ENCODE assay signal across 18 mouse cellular contexts in genomic region chr15:102696899-102697298, GRCm38 (mm10).
"Had no signal": no experiment of that assay in that cellular context is flagged by ENCODE, and none has a peak within 500 bp of the region (broad histone marks: within the 10 kb centered on the region; RNA-seq: fewer than 3 reads in every experiment).

No protein-coding gene starts in this region.

- H3K9me3 ChIP-seq: intestine, embryonic 15.5 days; limb, embryonic 10.5 days; limb, embryonic 13.5 days; liver, embryonic 12.5 days; liver, embryonic 15.5 days; neural tube, embryonic 12.5 days had no signal

- H3K36me3 ChIP-seq: intestine, embryonic 15.5 days; limb, embryonic 10.5 days; limb, embryonic 13.5 days; liver, embryonic 12.5 days; liver, embryonic 15.5 days; neural tube, embryonic 12.5 days had no signal

- H3K27ac ChIP-seq: intestine, embryonic 15.5 days; limb, embryonic 10.5 days; limb, embryonic 13.5 days; liver, embryonic 12.5 days; liver, embryonic 15.5 days; neural tube, embryonic 12.5 days had no signal

- H3K9ac ChIP-seq: intestine, embryonic 15.5 days; limb, embryonic 13.5 days; liver, embryonic 12.5 days; liver, embryonic 15.5 days; lung, embryonic 14.5 days; neural tube, embryonic 12.5 days had no signal

- H3K4me3 ChIP-seq: intestine, embryonic 15.5 days; limb, embryonic 10.5 days; limb, embryonic 13.5 days; liver, embryonic 12.5 days; liver, embryonic 15.5 days; neural tube, embryonic 12.5 days had no signal

- ATAC-seq: intestine, embryonic 15.5 days; liver, embryonic 12.5 days had no signal

- DNase-seq: kidney, adult 11 months; kidney, adult 9 months; kidney, postnatal 14 days; kidney, postnatal 4 days; liver; lung, embryonic 14.5 days; midbrain, embryonic 14.5 days; retina, postnatal 1 day; right cerebral cortex, postnatal 25 days; thymus, adult 18-20 months; thymus, postnatal 4 days had no signal

- H3K4me2 ChIP-seq: intestine, embryonic 15.5 days; limb, embryonic 13.5 days; liver, embryonic 12.5 days; liver, embryonic 15.5 days; lung, embryonic 14.5 days; midbrain, embryonic 11.5 days; neural tube, embryonic 12.5 days had no signal
